Comparison of ENCODE assay signal across 5 mouse cellular contexts in genomic region chr2:177518960-177519359, GRCm38 (mm10).
DNase-seq lines count a peak whose midpoint lies in the region.

No protein-coding gene starts in this region.

- peak; percentile 38 for DNase-seq in 3T3-L1 (ENCODE audit: low read depth, low spot score)
- DNase-seq in ES-CJ7 (ENCODE audit: low read depth, low spot score), result peak; percentile 28
- peak; percentile 73 for DNase-seq in R1 (ENCODE audit: low read depth, low spot score)
- DNase-seq in ZHBTc4 (ENCODE audit: low read depth, low spot score), result peak; percentile 41
- DNase-seq in heart, adult 11 months, result peak; percentile 88

Comparison
In these comparisons a context has a peak if more than half of its experiments do, and no peak if none do; other contexts are left out.
1. Peak in every context shown above with its lines: DNase-seq.
2. DNase-seq: peak in every context shown above with its lines; median percentile 88 in heart, adult 11 months; 73 in R1; 41 in ZHBTc4; 38 in 3T3-L1; 28 in ES-CJ7.